Mouse (Mus musculus) bone marrow, adult 2 months (tissue): ENCODE data around the gene Nmnat3.

Source experiments
- CTCF ChIP-seq: fragments of 200-500 bp; IDR thresholded peaks from 2 replicates; pipeline ENCODE4 v1.5.1; 2011; ENCODE audit warnings: low read length, control low read depth; ENCODE audit not compliant: control insufficient read depth, insufficient read depth
- POLR2A ChIP-seq: fragments of 200-500 bp; IDR thresholded peaks from 2 replicates; pipeline ENCODE4 v1.6.1; 2011; ENCODE audit warnings: low read depth, mild to moderate bottlenecking, control low read depth, low read length, borderline replicate concordance; ENCODE audit not compliant: control insufficient read depth

DNA sequence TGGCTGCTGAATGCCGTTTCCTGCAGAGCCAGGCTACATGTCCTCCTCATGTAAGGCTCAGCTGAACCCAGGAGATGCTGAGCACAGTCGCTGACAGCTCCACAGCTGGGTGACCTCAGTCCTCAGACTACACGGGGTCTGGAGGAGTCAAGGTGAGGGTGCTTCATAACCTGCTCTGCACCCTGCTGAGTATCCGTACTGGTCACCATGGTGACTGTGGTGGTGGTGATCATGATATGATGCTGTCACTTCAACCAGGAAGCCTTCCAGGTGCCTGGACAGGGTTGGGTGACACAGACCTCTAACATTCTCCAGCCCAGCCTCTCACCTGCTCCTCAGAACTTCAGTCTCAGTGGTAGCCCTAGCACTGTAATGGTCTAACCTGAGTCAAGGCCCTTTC lies 150.6 kb downstream of the Nmnat3 start:
- no peak for TF ChIP-seq POLR2A
- no peak for TF ChIP-seq CTCF
